Mouse (Mus musculus): ENCODE measurements at regions not wholly inside any gene's neighbourhood (a gene's known extent, or its start where the extent isn't known, plus 50 kb on each side); places are given as distances from the start of the nearest gene placed in this dataset.
"Not testable (repeated sequence)": the region's sequence is repeated elsewhere in the genome, so short reads cannot be mapped to it uniquely, and the experiment has no call there.

- DNase-seq (ENCODE audit: low read depth, low spot score): no peak
Measured at GRCm38 (mm10) chr8:126776605-126777469, 168.8 kb downstream of the Tomm20 start.

- no peak for DNase-seq (ENCODE audit: low read depth, low spot score)
Measured at GRCm38 (mm10) chr8:126775334-126775733, 170.3 kb downstream of the Tomm20 start.

DNA sequence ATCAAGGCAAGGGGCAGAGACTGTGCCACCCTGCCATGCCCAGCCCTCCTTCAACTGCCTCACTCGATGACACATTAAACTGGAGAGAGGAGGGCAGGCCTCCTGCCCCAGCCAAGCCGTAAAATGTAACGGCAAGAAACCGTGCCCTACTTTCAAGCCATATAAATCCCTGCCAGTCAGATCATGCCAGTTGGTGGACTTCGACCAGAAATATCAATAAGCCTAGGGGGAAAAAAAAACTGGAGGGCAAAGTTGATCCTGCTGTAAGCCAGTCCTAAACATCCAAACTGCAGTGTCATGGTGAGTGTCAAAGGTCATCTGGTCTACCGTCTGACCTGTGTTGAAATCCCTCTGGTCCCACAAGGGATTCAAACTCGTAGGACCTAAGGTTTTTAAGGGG lies 170.8 kb downstream of the Tomm20 start:
- no peak for DNase-seq (ENCODE audit: low read depth, low spot score)

DNA sequence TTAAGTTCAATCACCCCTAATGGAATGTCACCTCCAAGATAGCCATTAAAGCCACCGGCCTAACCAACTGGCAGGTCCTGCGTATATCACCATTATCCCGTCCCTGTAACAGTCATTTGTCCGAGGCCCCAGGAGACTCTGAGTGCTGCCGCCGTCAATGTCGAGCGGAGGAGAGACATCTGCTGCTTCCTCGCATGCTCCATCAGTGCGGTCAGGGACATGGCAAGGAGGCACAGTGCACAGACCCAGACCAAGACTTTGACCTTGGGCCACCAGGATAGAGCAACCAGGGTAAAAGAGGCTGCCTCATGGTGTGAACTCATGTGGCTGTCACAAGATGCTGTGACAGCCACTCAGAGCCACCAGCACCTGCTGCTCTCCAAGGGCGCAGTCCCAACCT lies 172.9 kb downstream of the Tomm20 start:
- no peak for DNase-seq (ENCODE audit: low read depth, low spot score)

GRCm38 (mm10) chr8:126772194-126772593 lies 173.4 kb downstream of the Tomm20 start:
- no peak for DNase-seq (ENCODE audit: low read depth, low spot score)

GRCm38 (mm10) chr8:126770374-126770773 lies 175.3 kb downstream of the Tomm20 start:
- not testable (repeated sequence) for DNase-seq (ENCODE audit: low read depth, low spot score)

DNA sequence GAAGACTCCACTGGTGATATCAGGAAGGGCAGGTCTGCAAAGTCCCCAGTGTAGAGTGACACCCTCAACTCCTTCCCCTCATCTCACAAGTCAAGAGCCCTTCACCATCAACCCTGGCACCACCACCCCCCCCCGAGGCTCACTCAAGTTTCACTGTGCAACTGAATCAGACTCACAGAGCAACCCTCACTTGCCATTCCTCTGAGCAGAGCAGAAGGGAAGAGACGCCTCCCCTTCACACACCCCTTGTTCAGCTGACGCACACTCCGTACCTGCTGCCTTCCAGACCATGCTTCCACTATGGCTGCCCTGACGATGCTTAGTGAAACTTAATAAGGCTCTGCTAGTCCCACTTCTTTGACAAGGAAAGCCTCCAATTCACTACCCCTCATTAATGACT lies 174.4 kb upstream of the Irf2bp2 start:
- DNase-seq (ENCODE audit: low read depth, low spot score): no peak

- peak; percentile 66 for DNase-seq (ENCODE audit: low read depth, low spot score)
Measured at GRCm38 (mm10) chr8:126767341-126767740, 173.6 kb upstream of the Irf2bp2 start.

- no peak for DNase-seq (ENCODE audit: low read depth, low spot score)
Measured at GRCm38 (mm10) chr8:126765693-126766238, 172.0 kb upstream of the Irf2bp2 start.

DNA sequence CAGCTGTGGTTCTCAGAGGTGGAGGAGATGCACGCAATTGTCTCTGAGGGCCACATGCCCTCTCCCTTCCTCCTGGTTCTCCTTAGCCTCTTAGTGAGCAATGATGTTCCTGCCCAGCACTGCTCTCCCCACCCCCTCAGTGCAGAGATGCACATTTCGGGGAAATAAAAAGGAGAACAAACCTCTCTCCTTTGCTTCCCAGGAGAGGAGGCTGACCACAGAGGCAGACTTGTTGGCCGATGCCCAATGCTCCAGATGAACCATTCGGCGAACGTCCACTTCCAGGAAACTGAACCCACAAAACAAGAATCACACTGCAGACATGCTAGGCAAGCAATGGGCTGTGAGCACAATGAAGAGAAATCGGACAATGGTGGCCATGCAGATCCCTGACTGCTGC lies 169.8 kb upstream of the Irf2bp2 start:
- DNase-seq (ENCODE audit: low read depth, low spot score): peak; percentile 20

GRCm38 (mm10) chr8:126759711-126760110 lies 165.9 kb upstream of the Irf2bp2 start:
- peak; percentile 75 for DNase-seq (ENCODE audit: low read depth, low spot score)

GRCm38 (mm10) chr8:126758951-126759350 lies 165.2 kb upstream of the Irf2bp2 start:
- DNase-seq (ENCODE audit: low read depth, low spot score): no peak

- DNase-seq (ENCODE audit: low read depth, low spot score): peak; percentile 13
Measured at GRCm38 (mm10) chr8:126757951-126758757, 164.4 kb upstream of the Irf2bp2 start.

DNA sequence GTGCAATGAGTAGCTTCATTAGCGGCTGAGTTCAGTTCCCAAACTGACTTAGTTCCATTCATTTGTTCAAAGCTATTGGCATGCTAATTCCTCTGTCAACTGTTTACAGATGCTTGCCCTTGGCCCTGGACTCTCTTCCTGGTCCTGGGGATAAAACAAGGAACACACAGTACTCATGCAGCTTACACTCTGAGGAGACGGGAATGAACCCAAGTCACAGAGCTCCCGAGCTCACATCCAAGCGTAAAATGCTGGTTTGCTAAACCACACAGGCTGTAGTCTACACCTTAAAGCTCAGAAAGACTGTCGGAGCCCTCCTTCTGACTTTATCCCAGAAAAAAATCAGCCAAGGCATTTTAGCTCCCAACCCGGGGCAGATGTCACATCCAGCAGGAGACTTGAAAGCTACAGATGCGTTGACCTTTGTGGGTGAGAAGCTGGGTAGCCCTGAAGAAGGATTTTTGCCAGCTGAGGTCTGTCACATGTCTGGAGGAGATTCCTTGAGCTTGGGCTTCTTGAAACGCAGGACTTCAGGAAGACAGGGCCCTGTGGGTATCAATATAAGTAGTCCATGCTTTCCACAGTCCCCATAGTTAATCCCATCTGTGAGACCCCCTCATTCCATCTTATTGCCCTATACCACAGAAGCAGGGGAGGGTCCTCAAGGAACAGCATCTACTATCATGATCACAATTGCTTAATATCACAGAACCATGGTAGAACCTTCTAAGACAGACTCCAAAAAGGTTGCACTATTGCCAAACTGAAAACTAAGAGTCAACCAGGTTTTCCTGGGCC lies 162.7 kb upstream of the Irf2bp2 start:
- DNase-seq (ENCODE audit: low read depth, low spot score): no peak

GRCm38 (mm10) chr8:126755669-126756068 lies 161.9 kb upstream of the Irf2bp2 start:
- DNase-seq (ENCODE audit: low read depth, low spot score): no peak

DNA sequence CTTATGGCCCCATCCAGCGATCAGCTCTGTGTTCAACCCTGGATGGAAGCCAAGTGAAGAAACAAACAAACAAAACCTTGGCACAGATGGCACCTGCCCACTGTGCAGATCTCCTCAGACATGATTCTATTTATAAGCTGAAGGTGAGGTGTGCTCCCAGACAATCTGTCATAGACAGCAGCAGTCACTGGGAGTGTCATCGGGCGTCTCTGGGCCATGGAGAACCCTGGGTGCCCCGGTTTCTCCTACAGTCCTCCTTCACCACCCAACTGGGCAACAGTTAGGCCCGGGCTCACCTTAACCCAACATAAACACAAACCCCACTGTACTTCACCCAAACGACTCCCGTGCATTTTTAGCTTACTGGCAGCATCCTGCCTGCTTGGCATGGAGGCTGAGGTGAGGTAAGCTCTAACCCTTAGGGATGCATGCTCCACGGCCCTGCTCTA lies 160.6 kb upstream of the Irf2bp2 start:
- DNase-seq (ENCODE audit: low read depth, low spot score): no peak

DNA sequence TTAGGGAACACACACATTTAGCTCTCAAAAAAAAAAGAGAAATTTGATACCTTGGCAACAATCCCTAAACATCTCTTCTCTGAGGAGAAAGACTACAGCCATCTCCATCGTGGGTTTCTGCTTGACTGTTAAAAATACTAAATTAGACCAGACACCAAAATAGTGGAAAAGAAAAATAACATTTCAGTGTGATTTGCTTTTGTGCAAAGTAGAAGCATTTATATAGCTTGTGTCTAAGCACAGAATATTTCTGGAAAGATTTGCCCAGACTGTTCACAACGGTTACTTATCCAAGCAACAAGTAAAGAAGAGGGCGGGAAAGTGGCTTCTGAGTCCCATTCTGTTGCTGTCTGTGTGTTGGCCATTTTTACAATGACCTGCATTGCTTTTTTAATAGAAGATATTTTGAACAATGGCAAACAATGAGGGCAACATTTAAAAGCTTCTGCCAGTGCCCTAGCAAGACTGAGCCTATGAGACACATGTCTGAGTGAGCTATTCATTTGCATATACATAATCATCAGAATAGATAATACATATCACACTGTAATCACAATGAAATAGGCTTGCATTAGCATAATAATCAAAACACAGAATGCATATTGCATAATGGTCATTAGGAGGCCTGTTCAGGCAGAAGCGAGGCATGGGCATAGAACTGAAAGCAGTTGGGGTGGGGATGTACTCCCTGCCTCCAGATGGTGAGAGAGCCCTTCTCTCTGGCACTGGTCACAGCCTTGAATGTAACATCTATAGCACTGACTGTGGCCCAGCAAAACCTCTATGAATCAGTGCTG lies 159.5 kb upstream of the Irf2bp2 start:
- DNase-seq (ENCODE audit: low read depth, low spot score): peak; percentile 34

- peak; percentile 14 for DNase-seq (ENCODE audit: low read depth, low spot score)
Measured at GRCm38 (mm10) chr8:126751416-126752140, 157.8 kb upstream of the Irf2bp2 start.

GRCm38 (mm10) chr8:126745992-126746775 lies 152.4 kb upstream of the Irf2bp2 start:
- no peak for DNase-seq (ENCODE audit: low read depth, low spot score)
